Mouse (Mus musculus) ES-E14 (cell line): ENCODE data around the gene Usp3.

Experiments
- CHD2 ChIP-seq: IDR thresholded peaks from 2 replicates; pipeline ENCODE4 v1.6.1; 2014; ENCODE audit warnings: mild to moderate bottlenecking, low read depth, low read length, inconsistent platforms
- HCFC1 ChIP-seq: IDR thresholded peaks from 2 replicates; pipeline ENCODE4 v1.6.1; 2012; ENCODE audit warnings: low read length, inconsistent platforms, borderline replicate concordance; ENCODE audit not compliant: insufficient read depth

- TF ChIP-seq CHD2 = no peak
- no peak for TF ChIP-seq HCFC1
Observed at GRCm38 (mm10) chr9:66518901-66519300, 74.0 kb downstream of the Usp3 start.
